Mouse (Mus musculus) small intestine, adult 2 months (tissue): ENCODE measurements around the gene Mamdc4.

ENCODE experiments used
- CTCF ChIP-seq: fragments of 200-500 bp; IDR thresholded peaks from 2 replicates; pipeline ENCODE4 v1.5.1; 2012; ENCODE audit warnings: low read depth, mild to moderate bottlenecking, control low read depth, inconsistent platforms, low read length, moderate library complexity, mixed read lengths; ENCODE audit not compliant: insufficient replicate concordance, insufficient read length; ENCODE audit errors: extremely low read depth
- POLR2A ChIP-seq: fragments of 200-500 bp; IDR thresholded peaks from 2 replicates; pipeline ENCODE4 v1.6.1; 2012; ENCODE audit warnings: low read depth, mild to moderate bottlenecking, control low read depth, inconsistent platforms, low read length, moderate library complexity

GRCm38 (mm10) chr2:25582466-25583119, 7.9 kb upstream of the Mamdc4 start:
- TF ChIP-seq CTCF (no peak), POLR2A (no peak)
